Mouse (Mus musculus) cerebellum, postnatal 4 days (tissue): ENCODE measurements around the gene Olfr658.

Experiments
- DNase-seq, 2 experiments: peaks; one replicate each; pipeline ENCODE4 v3.0.0; 2022; ENCODE audit warnings: low spot score in 2 of 2, mixed read lengths in 1 of 2

Gene Olfr658

DNA sequence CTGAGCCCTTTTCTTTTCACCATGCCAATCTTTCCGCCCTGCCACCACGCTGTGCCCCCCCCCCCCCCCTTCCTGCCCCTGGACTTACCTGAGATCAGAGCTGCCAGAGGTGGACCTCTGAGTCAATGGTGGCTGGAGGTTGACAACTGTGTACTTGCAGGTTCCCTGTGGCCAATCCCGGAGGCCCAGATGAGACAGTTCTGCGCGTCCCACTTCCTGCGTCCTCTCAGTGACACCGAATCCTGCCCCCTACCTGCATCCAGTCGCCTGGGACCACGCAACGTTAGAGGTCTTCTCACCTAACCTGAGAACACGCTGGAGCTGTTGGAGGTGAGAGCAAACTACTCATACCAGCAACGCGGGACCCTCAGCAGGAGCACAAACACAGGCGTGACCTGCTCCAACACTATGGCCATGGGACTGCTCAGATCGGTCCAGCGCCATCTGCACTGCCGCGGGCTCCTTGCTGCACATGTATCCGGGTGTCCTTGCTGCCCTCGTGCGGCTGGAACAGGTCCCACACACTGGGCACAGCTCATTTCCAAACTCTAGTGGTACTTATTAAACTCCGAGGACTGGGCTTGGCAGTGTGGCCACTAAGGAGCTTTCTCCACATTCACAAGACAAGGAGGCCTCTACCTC, at the start of gene Olfr658:
Gene Olfr658, minus strand, starts transcription at position 465 of the 642 bp plus-strand sequence.
- DNase-seq = peak; percentile 23 to 24

DNA sequence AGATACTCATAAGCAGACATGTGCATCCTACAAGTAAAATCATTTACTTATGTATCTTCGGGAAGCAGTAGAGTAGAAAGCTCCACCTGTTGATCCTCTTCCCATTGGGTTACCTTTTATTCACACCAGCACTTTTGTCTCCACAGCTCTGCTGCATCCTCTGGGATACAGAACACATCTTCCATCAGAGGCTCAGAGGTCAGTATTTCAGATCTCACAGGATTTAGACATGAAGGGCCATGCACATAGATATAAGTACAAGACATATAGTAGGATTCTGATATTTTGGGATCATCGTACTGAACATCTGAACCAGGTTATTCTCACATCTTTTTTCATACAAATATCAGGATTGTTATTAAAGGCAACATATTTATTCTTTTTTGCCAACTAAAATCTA, 39.1 kb upstream of the Olfr658 start, which contains the start of gene Olfr661:
Gene Olfr661, plus strand, starts transcription at position 301 of the 400 bp plus-strand sequence.
- DNase-seq = no peak

DNA sequence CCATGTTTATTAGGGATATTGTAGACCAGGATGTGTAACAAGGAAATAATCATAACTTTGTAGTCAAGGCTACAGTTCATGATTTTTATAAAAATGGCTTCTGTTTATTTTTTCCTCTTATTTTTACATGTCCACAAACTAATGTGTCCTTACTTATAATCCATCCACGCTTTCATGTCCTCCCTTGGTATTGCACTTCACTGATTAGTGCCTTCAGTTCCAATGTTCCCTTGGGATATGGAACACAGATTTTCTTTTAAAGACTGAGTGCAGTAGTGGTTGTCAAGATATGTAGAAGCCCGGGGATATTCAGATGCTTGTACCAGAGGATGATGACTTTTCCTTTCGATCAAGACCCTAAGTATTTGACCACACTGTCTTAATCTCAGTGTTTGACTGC, 19.3 kb upstream of the Olfr658 start, which contains the start of gene Olfr659:
Gene Olfr659, plus strand, starts transcription at position 301 of the 400 bp plus-strand sequence.
- no peak for DNase-seq

DNA sequence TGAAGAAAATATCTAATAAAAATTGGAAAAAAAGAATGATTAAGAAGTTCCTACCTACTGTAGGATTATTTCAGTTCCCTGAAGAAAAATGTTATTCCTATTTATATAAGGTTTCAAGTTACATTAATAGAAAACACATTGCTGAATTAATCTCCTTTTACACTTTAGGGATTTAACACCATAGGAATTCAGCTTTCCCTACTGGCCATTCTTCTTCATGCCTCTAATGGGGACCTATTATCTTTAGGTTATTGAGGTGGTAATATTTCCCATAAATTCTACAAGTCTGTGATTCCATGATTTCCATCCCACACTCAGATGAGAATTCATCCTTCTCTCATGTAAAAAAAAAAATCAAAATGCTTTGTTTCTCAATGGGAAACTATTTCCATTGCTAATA, 22.6 kb downstream of the Olfr658 start, which contains the start of gene Olfr657:
Gene Olfr657, plus strand, starts transcription at position 301 of the 400 bp plus-strand sequence.
- no peak for DNase-seq

DNA sequence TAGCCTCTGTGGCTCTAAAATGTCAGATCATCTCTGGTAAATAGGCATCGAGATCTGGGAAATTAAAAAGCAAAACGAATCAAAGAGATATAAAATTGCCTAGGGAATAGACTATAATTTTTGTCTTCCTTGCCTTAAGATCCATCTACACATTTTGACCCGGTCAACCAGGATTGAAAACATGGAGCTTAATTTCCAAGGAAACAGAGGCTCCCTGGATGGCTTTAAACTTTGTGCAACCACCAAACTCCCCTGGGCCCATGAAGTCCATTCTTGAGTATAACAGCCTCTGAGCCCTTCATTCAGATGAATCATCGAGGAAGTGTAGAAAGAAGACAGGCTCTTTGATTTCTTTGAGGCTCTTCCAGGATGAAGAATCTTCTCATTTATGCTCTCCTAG, 33.5 kb downstream of the Olfr658 start, which contains the start of gene Olfr656:
Gene Olfr656, plus strand, starts transcription at position 301 of the 400 bp plus-strand sequence.
- DNase-seq = no peak

DNA sequence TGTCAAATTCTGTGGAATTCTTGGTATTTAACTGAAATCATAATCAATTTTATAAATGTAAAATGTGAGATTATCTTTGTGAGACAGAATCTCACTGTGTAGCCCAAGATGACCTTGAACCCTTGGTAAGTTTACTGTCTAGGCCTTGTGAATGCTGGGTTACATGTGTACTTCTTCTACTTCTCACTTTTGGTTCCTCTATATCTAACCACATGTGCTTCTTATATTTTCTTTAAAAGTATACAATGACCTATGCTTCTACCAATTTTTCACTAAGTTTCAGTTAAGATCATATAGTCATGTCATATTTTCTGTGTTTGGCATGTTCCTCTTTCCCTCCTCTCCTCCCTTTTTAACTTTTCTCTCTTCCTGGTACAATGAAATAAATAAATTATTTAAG, 42.4 kb downstream of the Olfr658 start:
- no peak for DNase-seq

DNA sequence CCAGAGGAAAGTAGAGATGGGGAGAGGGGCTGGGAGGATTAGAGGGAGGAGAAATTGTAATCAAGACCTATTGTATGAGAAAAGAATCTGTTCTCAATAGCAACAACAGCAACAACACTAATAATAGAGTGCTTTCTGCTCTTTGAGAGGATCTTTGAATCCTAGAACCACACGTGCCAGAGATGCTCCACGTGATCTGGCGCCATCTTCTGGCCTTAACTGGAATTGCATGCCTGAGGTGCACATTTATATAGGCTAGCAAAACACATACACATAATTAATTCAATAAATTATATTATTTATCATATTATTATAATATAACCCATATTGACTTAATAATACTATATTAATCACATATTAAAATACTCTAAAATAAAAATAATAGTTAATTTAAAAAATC, 43.9 kb downstream of the Olfr658 start:
- DNase-seq = peak in 1 of 2 experiments; percentile 10

DNA sequence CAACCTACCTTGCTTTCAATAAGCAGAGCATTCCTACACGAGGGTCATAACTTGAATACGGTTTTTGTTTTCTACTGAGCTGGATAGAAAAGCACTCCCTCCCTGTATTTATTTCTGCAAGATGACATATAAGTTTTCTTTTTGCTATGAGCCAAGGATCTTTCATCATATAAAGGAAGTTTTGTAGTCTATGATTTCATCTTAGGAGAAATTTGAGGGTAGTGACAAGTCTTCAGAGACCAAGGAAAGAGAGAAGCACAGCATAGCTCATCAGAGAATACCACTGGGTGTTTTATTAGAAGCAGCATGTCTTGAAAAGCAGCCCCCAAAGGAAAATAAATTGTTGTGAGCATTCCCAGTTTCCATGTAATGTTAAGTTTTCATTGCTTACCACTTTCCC, 45.4 kb downstream of the Olfr658 start, which contains the start of gene Olfr655:
Gene Olfr655, minus strand, starts transcription at position 101 of the 400 bp plus-strand sequence.
- no peak for DNase-seq
